Mouse (Mus musculus) cerebellum, adult 8-10 months (tissue): ENCODE measurements around the gene Lrrc27.

Experiments
- DNase-seq: peaks from one replicate; pipeline ENCODE4 v3.0.0; 2022

The Lrrc27 gene

DNA sequence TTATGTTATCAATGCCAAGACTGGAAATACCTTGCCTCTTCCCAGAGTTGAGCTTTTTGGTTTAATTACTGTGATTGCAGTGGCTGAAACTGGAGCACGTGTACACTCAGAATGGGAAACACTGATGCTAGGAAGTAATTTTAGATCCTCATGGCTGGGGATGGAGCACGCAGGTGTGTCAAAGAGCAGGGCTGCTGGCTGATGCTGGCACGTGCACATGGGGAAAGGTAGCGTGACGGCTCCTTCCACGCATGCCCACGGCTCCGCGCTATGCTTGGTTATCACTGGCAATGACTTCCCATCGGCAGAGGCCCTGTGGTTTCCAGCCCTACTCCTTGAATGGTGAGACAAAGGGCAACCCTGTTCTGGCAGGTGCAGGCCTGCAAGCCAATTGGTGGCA is 63.4 kb downstream of the Lrrc27 start:
- DNase-seq = no peak

GRCm38 (mm10) chr7:139277536-139277935 is 64.7 kb downstream of the Lrrc27 start:
- DNase-seq = no peak

DNA sequence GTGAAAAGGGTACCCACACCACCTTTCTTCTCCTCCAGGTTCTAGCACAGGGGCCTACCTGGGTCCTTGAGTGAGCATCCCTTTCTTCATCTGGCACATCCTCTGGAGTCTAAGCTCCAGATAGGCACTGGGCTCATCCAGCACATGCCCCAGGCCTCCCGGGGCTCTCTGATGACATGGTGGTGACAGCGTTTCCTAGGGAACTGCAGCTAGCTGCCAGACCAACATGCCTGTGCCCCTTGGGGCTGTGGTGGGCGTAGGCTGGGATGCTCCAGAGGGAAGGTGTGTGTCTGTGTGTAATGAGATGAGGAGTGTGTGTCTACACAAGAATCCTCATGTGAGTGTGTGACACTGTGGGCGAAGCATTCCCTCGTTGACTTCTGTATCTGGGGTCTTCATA is 66.8 kb downstream of the Lrrc27 start:
- no peak for DNase-seq

DNA sequence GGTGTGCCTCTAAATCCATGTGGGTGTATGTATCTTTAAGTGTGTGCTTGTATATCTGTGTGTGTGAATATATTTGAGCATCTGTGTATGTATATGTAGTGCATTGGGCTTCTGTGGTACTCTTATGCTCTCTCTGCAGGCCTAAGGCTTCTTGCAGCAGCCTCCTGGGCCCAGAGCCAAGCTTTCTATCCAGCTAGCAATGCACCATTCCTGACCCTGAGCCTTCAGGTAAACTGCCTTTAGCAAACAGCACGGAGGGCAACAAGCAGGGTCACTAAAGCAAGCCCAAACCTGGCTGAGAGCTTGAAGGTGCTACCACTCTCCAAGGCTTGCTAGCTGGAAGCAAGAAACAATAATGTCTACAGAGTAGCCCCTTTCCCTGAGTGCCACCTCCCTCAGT is 67.3 kb downstream of the Lrrc27 start:
- DNase-seq = no peak

- DNase-seq = no peak
Measured at GRCm38 (mm10) chr7:139281195-139281594, 68.4 kb downstream of the Lrrc27 start.

DNA sequence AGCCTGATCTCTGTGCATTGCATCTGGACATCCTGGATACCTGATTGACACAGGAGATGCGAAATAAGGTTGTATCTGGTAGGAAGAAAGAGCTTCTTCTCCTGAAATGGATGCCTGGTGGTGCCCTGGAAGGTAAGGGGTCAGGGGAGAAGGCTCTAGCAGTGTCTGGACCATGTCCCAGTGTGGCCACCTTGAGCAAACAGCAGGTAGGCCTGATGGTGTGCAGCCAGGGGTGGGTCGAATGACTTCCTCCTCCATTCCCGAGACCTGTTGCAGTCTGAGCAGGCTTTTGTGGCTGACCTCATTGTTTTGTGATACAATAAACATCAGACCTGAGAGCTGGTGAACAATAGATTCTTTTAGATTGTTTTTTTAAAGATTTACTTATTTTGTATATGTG is 69.2 kb downstream of the Lrrc27 start:
- DNase-seq = no peak

DNA sequence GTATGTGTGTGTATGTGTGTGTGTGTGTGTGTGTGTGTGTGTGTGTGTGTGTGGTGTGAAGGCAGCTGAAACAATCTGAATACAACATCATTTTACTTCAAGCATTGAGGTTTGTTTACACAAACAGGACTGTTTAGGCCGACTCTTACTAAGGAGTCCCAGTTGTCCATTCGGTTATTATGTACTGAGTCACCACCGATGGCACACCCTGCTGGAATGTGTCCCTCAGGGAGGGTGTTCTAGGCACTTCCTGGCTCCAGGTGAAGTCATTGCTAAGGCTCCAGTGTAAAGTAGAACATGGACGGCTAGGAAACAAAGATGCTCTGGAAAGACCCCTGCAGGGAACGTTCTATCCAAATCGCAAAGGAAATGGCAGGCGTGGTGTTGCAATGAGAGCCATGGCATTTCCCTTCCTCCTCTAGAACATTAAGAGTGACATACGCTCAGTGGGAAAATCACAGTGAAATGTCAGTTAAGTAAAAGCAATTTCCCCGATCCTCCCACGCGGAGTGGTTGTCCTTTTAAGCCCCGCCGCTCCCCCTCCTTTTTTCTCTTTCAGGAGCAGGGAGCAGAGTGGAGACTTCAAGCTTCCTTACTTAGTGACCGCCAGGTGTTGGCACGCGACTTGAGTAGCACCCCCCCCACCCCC is 72.6 kb downstream of the Lrrc27 start:
- no peak for DNase-seq

- DNase-seq = no peak
Measured at GRCm38 (mm10) chr7:139288540-139288939, 75.8 kb downstream of the Lrrc27 start.
